Mouse (Mus musculus) Patski (cell line): ENCODE data around the gene Arhgap45. TPM values are rescaled to one million over a fixed set of nuclear protein-coding genes. Genes with fewer than 3 reads are reported as not detected.
"Not testable (repeated sequence)": the region's sequence is repeated elsewhere in the genome, so short reads cannot be mapped to it uniquely, and the experiment has no call there.

Experiments used
- ATAC-seq: fragments of 100-300 bp; one replicate; pipeline ENCODE4 v1.8.0; 2021
- CTCF ChIA-PET: fragments of 350-600 bp; sonication (Branson Sonifier 250); formaldehyde crosslinking; loops from one replicate; lab custom pipeline; 2022; ENCODE audit warnings: inconsistent platforms; lab: Charles Lee
- POLR2A ChIA-PET: fragments of 350-600 bp; sonication (Branson Sonifier 250); formaldehyde crosslinking; loops from one replicate; lab custom pipeline; 2022; ENCODE audit warnings: antibody characterized with exemption, inconsistent platforms; lab: Charles Lee
- DNase-seq: peaks from one replicate; pipeline ENCODE4 v3.0.0-alpha.2; 2011; ENCODE audit warnings: low read depth, low spot score
- H3K27me3 ChIP-seq: fragments of 371-371 bp; one replicate; pipeline ENCODE4 v1.5.1; 2021
- CTCF ChIP-seq: fragments of 100-300 bp; IDR thresholded peaks from one replicate; pipeline ENCODE4 v1.5.1; 2021
- in situ Hi-C: fragments of 300-500 bp; cut with MboI; formaldehyde crosslinking; loops from 3 replicates; pipeline ENCODE4 v1.11.1; 2018; ENCODE audit warnings: low pct_unique_long_range_greater_than_20kb, mixed read lengths
- polyA plus RNA-seq: library from polyadenylated mRNA; unstranded; gene quantifications from one replicate; pipeline ENCODE4 v1.2.3, GENCODE M21; 2021

The Arhgap45 gene
- polyA plus RNA-seq, 1 experiment from 2014 or later: 0.85 TPM

- ChIA-PET CTCF (interaction anchor here (1.2 to 2.5 kb wide), 2 partner anchors 15 to 45 kb away, joined by 3 to 8 read pairs; partner anchors contain the start of gene Arhgap45), POLR2A (no interaction called here)
- in situ Hi-C loops: no loop called here
- no peaks in the 10 kb centered on the region for H3K27me3 ChIP-seq
- DNase-seq (no peak), ATAC-seq (no peak)
- TF ChIP-seq CTCF: no peak
These were observed 13.7 kb downstream of the Arhgap45 start for GRCm38 (mm10) chr10:80030191-80030590.

- no peak for TF ChIP-seq CTCF
- ATAC-seq (no peak), DNase-seq (no peak)
- in situ Hi-C loops: no loop called here
- no peaks in the 10 kb centered on the region for H3K27me3 ChIP-seq
- POLR2A ChIA-PET: no interaction called here
- CTCF ChIA-PET: interaction anchor here (1.0 to 2.5 kb wide), 3 partner anchors 15 to 45 kb away, joined by 3 to 8 read pairs (median 4); partner anchors contain the start of gene Arhgap45
These were observed 14.3 kb downstream of the Arhgap45 start for GRCm38 (mm10) chr10:80030736-80031135.

GRCm38 (mm10) chr10:80032799-80033480, 16.5 kb downstream of the Arhgap45 start:
- in situ Hi-C loops: no loop called here
- ChIA-PET POLR2A (interaction anchor here (0.6 to 3.5 kb wide), 6 partner anchors 9 to 23 kb away, joined by 3 to 14 read pairs (median 4); no protein-coding TSS in a partner anchor), CTCF (interaction anchor here (0.9 to 1.4 kb wide), 5 partner anchors 8 to 132 kb away, joined by 3 to 5 read pairs (median 4); no protein-coding TSS in a partner anchor)
- peak; percentile 32 for ATAC-seq
- no peak for TF ChIP-seq CTCF
- DNase-seq: no peak
- no peaks in the 10 kb centered on the region for H3K27me3 ChIP-seq

- ATAC-seq: peak; percentile 72
- no peak for DNase-seq
- no peaks in the 10 kb centered on the region for H3K27me3 ChIP-seq
- in situ Hi-C loops: no loop called here
- TF ChIP-seq CTCF: no peak
- CTCF ChIA-PET: interaction anchor here (0.7 to 1.4 kb wide), 9 partner anchors 8 to 76 kb away, joined by 3 to 8 read pairs (median 4); partner anchors contain the start of gene Tmem259
- POLR2A ChIA-PET: interaction anchor here (0.7 to 3.5 kb wide), 5 partner anchors 12 to 34 kb away, joined by 3 to 14 read pairs (median 4); partner anchors contain the start of gene Gpx4
These were observed 17.3 kb downstream of the Arhgap45 start for GRCm38 (mm10) chr10:80033511-80034391.

- no peaks in the 10 kb centered on the region for H3K27me3 ChIP-seq
- CTCF ChIA-PET: interaction anchor here (1.1 to 2.2 kb wide), 4 partner anchors 44 to 76 kb away, joined by 3 to 8 read pairs (median 4); partner anchors contain the start of gene Tmem259
- DNase-seq: no peak
- TF ChIP-seq CTCF: no peak
- POLR2A ChIA-PET: interaction anchor here (1.3 to 3.5 kb wide), 2 partner anchors 11 to 18 kb away, joined by 4 to 14 read pairs; partner anchors contain the start of gene Gpx4
- in situ Hi-C loops: no loop called here
- ATAC-seq: no peak
These were observed 18.7 kb downstream of the Arhgap45 start for GRCm38 (mm10) chr10:80035148-80035547.

GRCm38 (mm10) chr10:80035686-80036085, 19.2 kb downstream of the Arhgap45 start:
- in situ Hi-C loops: no loop called here
- DNase-seq: no peak
- POLR2A ChIA-PET: interaction anchor here (3.5 kb wide), 1 partner anchor 17 kb away, joined by 14 read pairs; no protein-coding TSS in a partner anchor
- TF ChIP-seq CTCF: no peak
- ATAC-seq: no peak
- H3K27me3 ChIP-seq: no peaks in the 10 kb centered on the region
- CTCF ChIA-PET: interaction anchor here (2.2 kb wide), 1 partner anchor 51 kb away, joined by 6 read pairs; the partner anchor contains the start of gene Tmem259

GRCm38 (mm10) chr10:80036832-80037231, 20.4 kb downstream of the Arhgap45 start:
- no peak for DNase-seq
- no peaks in the 10 kb centered on the region for H3K27me3 ChIP-seq
- no peak for ATAC-seq
- in situ Hi-C loops: no loop called here
- TF ChIP-seq CTCF: no peak
- POLR2A ChIA-PET: interaction anchor here (3.5 kb wide), 1 partner anchor 16 kb away, joined by 14 read pairs; no protein-coding TSS in a partner anchor
- CTCF ChIA-PET: interaction anchor here (2.2 kb wide), 1 partner anchor 52 kb away, joined by 6 read pairs; the partner anchor contains the start of gene Tmem259

- in situ Hi-C loops: no loop called here
- no peaks in the 10 kb centered on the region for H3K27me3 ChIP-seq
- DNase-seq (peak; percentile 82), ATAC-seq (peak; percentile 24)
- ChIA-PET POLR2A (interaction anchor here (0.6 to 1.5 kb wide), 6 partner anchors 11 to 117 kb away, joined by 3 read pairs; no protein-coding TSS in a partner anchor), CTCF (no interaction called here)
- no peak for TF ChIP-seq CTCF
These were observed 23.1 kb downstream of the Arhgap45 start, which contains the start of gene Polr2e for GRCm38 (mm10) chr10:80039559-80039979. Polr2e (minus strand) TSS chr10:80039795.

GRCm38 (mm10) chr10:80041409-80042060, 25.1 kb downstream of the Arhgap45 start:
- in situ Hi-C loops, ATAC-seq, DNase-seq, H3K27me3 ChIP-seq: not testable (repeated sequence)
- POLR2A ChIA-PET: interaction anchor here (1.2 kb wide), 1 partner anchor 66 kb away, joined by 4 read pairs; no protein-coding TSS in a partner anchor
- CTCF ChIA-PET: interaction anchor here (2.3 kb wide), 1 partner anchor 57 kb away, joined by 9 read pairs; the partner anchor contains the start of gene Tmem259
